8 mouse cellular contexts compared by ENCODE assay signal in genomic region chr7:144789601-144790556, GRCm38 (mm10). TPM values are rescaled to one million over a fixed set of nuclear protein-coding genes. Genes with fewer than 3 reads are reported as not detected.
DNase-seq lines count a peak whose midpoint lies in the region; ATAC-seq and TF ChIP-seq lines count a peak whose summit lies in the region.

No protein-coding gene starts in this region.

- no peak overlapping the region for H3K27ac ChIP-seq in kidney, postnatal 0 days
- H3K27ac ChIP-seq in hindbrain, embryonic 13.5 days, result no peak overlapping the region
- no peak overlapping the region for H3K27ac ChIP-seq in midbrain, embryonic 15.5 days

- no peaks in the 10 kb centered on the region for H3K9me3 ChIP-seq in kidney, postnatal 0 days (replicated peaks; ENCODE audit: low read length)
- no peaks in the 10 kb centered on the region for H3K9me3 ChIP-seq in hindbrain, embryonic 13.5 days
- no peaks in the 10 kb centered on the region for H3K9me3 ChIP-seq in midbrain, embryonic 15.5 days

- H3K27me3 ChIP-seq in kidney, postnatal 0 days (ENCODE audit: insufficient read depth, low read length), result no peaks in the 10 kb centered on the region
- H3K27me3 ChIP-seq in hindbrain, embryonic 13.5 days, result peaks cover 12% of the 10 kb centered on the region; the same call in 1 of the 2 replicates
- H3K27me3 ChIP-seq in midbrain, embryonic 15.5 days (replicated peaks), result no peaks in the 10 kb centered on the region

- H3K36me3 ChIP-seq in kidney, postnatal 0 days (ENCODE audit: insufficient read depth, low read length), result no peaks in the 10 kb centered on the region
- H3K36me3 ChIP-seq in hindbrain, embryonic 13.5 days, result no peaks in the 10 kb centered on the region
- no peaks in the 10 kb centered on the region for H3K36me3 ChIP-seq in midbrain, embryonic 15.5 days (replicated peaks)

- DNase-seq in kidney, postnatal 0 days (ENCODE audit: low spot score), result no peak
- no peak for DNase-seq in kidney, adult 18-20 months
- DNase-seq in c-Kit-positive CD71-positive TER-119-positive erythroid progenitor cells, embryonic 14.5 days (ENCODE audit: low spot score), result peak; percentile 35
- DNase-seq in frontal cortex, postnatal 25 days (ENCODE audit: low spot score in 2 of 2), result no peak
- DNase-seq in left cerebral cortex, postnatal 36 days (ENCODE audit: low spot score in 2 of 2), result no peak
- DNase-seq in layer of hippocampus, adult 9-10 months (ENCODE audit: low spot score), result no peak

- no peaks in the 10 kb centered on the region for H3K4me1 ChIP-seq in kidney, postnatal 0 days (replicated peaks; ENCODE audit: insufficient read depth, low read length)
- no peaks in the 10 kb centered on the region for H3K4me1 ChIP-seq in hindbrain, embryonic 13.5 days (replicated peaks)
- H3K4me1 ChIP-seq in midbrain, embryonic 15.5 days, result no peaks in the 10 kb centered on the region

- no peak for ATAC-seq in kidney, postnatal 0 days (replicated peaks; ENCODE audit: low FRiP score, low read depth)
- ATAC-seq in hindbrain, embryonic 13.5 days (ENCODE audit: low FRiP score), result no peak
- no peak for ATAC-seq in midbrain, embryonic 15.5 days (replicated peaks)

- peak overlapping the region; percentile 30 for H3K4me2 ChIP-seq in kidney, postnatal 0 days (ENCODE audit: low read length)
- peak overlapping the region; percentile 49 for H3K4me2 ChIP-seq in hindbrain, embryonic 13.5 days
- H3K4me2 ChIP-seq in midbrain, embryonic 15.5 days, result peak overlapping the region; percentile 42

- 48% methylated on average over 36 of the region's 36 CpGs for WGBS in kidney, postnatal 0 days
- 47% methylated on average over 36 of the region's 36 CpGs for WGBS in hindbrain, embryonic 13.5 days
- 46% methylated on average over 36 of the region's 36 CpGs for WGBS in midbrain, embryonic 15.5 days

- H3K4me3 ChIP-seq in kidney, postnatal 0 days (replicated peaks; ENCODE audit: low read depth, low read length), result no peak overlapping the region
- H3K4me3 ChIP-seq in hindbrain, embryonic 13.5 days, result peak overlapping the region; percentile 24
- peak overlapping the region; percentile 30 for H3K4me3 ChIP-seq in midbrain, embryonic 15.5 days

- H3K9ac ChIP-seq in kidney, postnatal 0 days (ENCODE audit: low read depth, low read length), result no peak overlapping the region
- no peak overlapping the region for H3K9ac ChIP-seq in hindbrain, embryonic 13.5 days
- H3K9ac ChIP-seq in midbrain, embryonic 15.5 days, result no peak overlapping the region

- peak; percentile 43; the same call in 1 of the 2 replicates for TF ChIP-seq CTCF in kidney, postnatal 0 days (IDR thresholded peaks at IDR 0.05; ENCODE audit: low read depth)

- intact Hi-C loops in left cerebral cortex, postnatal 36 days (cut with DNase I), result no loop called here

RNA-seq across cellular contexts. Expression of gene Ano1, which starts 38.1 kb away (rescaled TPM):
- polyA plus RNA-seq in kidney, postnatal 0 days (2015; fragmentation: Nextera tagmentation; extraction: Ambion mirVana), result 33.3 and 34.1 TPM in 2 replicates
- 5.0 and 5.9 TPM in 2 replicates for polyA plus RNA-seq in hindbrain, embryonic 13.5 days (2015; fragmentation: Nextera tagmentation; extraction: Ambion mirVana)
- polyA plus RNA-seq in midbrain, embryonic 15.5 days (2015; fragmentation: Nextera tagmentation; extraction: Ambion mirVana), result 11.7 and 13.0 TPM in 2 replicates
- total RNA-seq in left cerebral cortex, postnatal 36 days (2021), result 1 to 10 TPM; 2.9 to 3.3 TPM

RNA-seq across cellular contexts. Expression of gene Fgf3, which starts 48.0 kb away (rescaled TPM):
- polyA plus RNA-seq in kidney, postnatal 0 days (2015; fragmentation: Nextera tagmentation; extraction: Ambion mirVana), result 0.58 and 0.93 TPM in 2 replicates
- polyA plus RNA-seq in hindbrain, embryonic 13.5 days (2015; fragmentation: Nextera tagmentation; extraction: Ambion mirVana), result 13.6 and 30.2 TPM in 2 replicates
- polyA plus RNA-seq in midbrain, embryonic 15.5 days (2015; fragmentation: Nextera tagmentation; extraction: Ambion mirVana), result 2.9 and 4.8 TPM in 2 replicates
- total RNA-seq in left cerebral cortex, postnatal 36 days (2021), result under 1 TPM; 0.49 to 0.77 TPM

RNA-seq across cellular contexts. Expression of gene Fgf4, which starts 57.3 kb away (rescaled TPM):
- polyA plus RNA-seq in kidney, postnatal 0 days (2015; fragmentation: Nextera tagmentation; extraction: Ambion mirVana), result 0.13 TPM in 1 of 2 replicates, not detected in the other
- not detected in 2 replicates for polyA plus RNA-seq in hindbrain, embryonic 13.5 days (2015; fragmentation: Nextera tagmentation; extraction: Ambion mirVana)
- polyA plus RNA-seq in midbrain, embryonic 15.5 days (2015; fragmentation: Nextera tagmentation; extraction: Ambion mirVana), result not detected in 2 replicates
- not detected for total RNA-seq in left cerebral cortex, postnatal 36 days (2021)
